Mouse (Mus musculus) right cerebral cortex, postnatal 14 days (tissue): Measurements from ENCODE around the gene Ccdc184.

ENCODE experiments used
- DNase-seq: peaks from one replicate; pipeline ENCODE4 v3.0.0; 2022

Gene Ccdc184

DNA sequence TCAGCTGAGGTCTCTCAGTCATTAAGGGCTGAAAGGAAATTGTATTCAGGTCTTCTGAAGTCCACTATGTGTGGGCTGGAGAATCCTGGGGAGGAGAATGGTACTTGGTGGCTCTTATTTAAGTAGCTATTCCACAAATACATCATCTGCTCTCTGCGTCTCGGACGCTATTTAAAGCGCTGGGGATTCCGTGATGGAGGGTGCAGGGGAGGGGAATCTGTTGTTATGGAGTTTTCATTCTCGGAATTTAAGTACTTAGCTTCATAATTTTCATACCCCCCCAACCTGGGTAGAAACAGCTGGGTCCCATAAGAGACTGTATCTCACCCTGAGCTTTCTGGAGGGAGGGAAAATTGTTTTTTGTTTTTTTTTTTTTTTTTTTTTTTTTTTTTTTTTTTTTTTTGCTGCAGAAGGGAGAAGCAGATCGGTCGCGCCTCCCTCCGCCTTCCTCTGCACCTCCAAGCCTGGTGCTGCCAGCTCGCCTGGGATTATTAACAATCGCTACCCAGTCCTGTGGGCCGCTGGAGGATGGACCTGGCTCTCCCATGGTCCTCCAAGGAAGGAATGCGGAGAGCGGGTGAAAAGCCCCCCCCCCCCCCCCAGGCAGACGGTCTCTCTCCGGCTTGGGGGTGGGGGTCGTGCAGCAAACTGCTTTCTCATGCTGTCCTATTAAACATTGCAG is at the start of gene Ccdc184:
Gene Ccdc184, plus strand, starts transcription at position 196 of the 682 bp plus-strand sequence.
- DNase-seq = peak; percentile 49

DNA sequence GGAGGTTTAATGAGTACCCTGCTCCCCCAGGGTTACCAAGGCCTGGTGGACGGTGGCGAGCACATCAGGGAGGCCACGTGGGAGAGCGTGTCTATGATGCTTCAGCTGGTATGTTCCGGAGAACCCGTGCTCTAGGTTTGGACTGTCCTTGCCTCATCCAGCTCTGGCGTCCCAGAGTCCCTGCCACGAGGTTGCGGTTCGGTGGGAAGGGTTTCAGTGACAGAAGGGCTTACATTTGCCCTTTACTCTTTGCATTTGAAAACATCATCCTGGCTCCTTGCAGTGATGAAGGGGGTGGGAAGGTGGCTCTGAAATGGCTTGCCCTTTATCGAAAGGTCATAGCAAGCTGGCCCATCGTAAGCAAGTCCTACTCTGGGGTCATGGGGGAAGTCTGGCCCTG is 47.6 kb upstream of the Ccdc184 start:
- no peak for DNase-seq

DNA sequence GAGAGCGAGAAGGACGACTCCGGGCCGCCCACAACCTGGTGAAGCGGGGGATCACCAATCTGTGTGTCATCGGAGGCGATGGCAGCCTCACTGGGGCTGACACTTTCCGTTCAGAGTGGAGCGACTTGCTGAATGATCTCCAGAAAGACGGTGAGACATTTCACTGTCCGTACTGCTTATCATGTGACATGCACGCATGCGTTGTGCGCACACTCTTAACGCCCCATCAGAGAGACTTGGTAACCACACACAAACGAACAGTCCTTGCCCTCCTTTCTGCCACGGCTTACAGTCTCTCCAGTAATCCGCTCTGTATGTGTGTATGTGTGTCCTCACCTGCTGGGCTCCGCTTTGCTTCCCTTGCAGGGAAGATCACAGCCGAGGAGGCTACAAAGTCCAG is 46.1 kb upstream of the Ccdc184 start:
- no peak for DNase-seq

DNA sequence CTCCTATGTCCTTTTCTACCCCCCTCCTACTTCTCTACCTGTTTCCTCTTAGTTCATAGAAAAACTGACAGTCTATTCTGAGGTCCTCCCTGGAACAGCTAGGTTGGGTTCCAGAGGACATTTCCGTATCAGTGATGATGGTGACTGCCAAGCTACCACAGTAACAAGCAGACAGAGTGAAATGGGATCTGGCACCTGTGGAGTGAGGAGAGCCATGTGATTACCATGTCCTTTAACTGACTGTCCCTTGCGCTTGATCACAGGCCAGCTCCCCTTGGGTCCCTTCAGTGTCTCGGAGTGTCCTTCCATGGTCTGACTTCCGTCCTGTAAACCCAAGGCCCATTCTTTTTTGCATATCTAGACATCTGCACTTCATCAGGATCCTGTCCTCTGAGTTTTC is 36.0 kb upstream of the Ccdc184 start:
- DNase-seq = no peak

DNA sequence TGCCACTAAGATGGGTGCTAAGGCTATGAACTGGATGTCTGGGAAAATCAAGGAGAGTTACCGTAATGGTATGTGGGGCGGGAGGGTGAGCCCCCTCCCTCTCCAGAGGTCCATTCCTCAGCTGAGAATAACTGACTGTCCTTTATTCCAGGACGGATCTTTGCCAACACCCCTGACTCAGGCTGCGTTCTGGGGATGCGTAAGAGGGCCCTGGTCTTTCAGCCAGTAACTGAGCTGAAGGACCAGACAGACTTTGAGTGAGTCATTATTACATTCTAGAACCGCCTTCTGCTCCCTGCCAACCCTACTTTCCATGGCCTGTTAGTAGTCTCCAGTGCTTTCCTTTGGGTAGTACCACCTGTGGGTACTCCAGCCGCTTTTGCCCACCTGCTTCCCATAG is 35.5 kb upstream of the Ccdc184 start:
- DNase-seq = no peak

DNA sequence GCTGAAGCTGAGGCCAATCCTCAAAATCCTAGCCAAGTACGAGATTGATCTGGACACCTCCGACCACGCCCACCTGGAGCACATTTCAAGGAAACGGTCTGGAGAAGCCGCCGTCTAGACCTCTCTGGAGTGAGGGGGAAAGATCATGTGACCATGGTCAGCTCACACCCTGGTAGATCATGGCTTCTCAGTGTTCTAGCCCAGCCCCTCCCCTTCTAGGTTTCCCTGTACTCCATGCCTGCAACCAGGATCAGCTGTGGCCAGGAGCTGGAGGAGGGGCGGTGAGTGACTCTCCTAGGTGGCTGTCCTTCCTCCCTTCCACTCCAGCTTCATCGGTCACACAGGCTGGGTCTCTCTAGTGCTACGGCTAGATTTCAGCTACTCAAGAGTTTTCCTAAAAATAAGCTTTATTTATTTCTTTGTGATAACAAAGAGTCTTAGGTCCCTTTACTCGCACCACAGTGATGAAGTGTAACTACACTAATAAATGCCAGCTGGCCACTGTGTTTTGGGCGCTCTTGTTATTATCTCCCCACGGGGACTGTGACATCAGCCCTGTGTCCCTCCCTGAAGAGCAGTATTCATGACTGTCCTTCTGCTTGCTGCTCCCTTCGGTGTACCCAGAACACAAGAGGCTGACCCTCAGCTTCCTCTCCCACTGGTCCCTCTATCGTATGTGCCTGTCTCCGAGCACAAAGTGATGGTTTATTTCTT is 34.9 kb upstream of the Ccdc184 start:
- DNase-seq = no peak

DNA sequence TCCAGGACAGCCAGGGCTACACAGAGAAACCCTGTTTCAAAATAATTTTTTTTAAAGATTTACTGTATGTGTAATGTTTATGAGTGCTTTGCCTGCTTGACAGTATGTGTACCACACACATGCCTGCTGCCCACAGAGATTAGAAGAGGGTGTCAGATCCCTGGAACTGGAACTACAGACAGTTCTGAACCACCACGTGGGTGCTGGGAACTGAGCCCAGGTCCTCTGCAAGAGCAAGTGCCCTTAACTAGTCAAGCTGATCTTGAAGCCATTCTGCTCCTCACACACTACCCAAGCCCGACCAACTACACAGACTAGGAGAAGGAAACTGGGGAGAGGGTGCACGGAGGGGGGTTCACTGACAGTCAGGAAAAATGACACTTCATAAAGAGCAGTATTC is 33.5 kb upstream of the Ccdc184 start:
- no peak for DNase-seq

DNA sequence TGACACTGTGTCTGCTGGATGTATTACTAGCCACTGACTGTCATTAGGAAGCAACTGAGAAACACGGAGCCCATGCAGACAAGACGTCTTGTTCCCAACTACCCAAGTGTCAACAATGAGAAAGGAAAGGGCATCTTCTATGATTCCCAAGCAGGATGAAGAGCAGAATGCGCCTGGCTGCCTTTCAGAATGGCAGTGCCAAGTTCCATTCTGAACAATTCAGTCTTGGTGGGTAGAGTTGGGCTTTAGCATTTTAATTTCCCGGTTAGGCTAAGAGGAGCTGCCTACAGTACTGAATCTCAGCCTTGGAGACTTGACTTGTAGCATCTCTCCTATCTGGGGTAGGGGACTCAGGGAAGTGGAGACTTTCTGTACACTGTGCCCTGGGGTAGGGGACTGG is 32.9 kb upstream of the Ccdc184 start:
- no peak for DNase-seq

DNA sequence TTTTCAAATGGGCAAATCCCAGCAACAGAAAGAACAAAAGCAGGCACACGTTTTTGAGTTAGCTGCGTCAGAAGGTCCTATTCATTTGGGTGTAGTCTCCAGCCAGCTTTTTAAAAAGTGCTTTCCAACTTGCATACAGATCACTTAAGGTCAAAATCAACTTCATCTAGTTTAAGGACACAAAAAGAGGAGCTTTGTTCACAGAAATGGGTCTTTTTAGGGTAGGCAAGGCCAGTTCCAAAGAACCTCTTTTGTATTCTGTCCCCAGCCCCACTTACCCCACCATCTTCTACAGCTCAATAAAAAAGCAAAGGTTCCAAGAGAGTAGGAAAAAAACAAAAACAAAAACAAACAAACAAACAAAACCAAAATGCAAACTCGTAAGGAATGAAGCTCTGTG is 32.3 kb upstream of the Ccdc184 start:
- DNase-seq = no peak

DNA sequence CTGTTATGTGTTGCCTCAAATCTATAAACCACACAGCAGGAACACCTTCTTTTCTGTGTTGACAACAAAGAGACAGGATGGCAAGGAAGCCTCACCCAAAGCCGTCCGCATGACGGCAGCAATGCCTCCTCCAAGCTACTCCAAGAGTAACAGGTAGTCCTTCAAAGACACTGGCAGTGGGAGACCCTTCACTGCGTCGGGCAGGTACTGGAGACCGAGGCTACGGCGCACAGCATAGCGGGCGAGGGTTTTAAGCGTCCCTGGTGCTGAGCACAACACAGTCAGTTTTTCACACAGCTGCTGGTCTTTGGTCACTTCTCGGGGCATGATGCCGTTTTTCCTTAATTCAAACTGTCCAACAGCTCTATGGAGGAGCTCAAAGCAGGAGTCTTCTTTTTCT is 31.3 kb upstream of the Ccdc184 start:
- no peak for DNase-seq

DNA sequence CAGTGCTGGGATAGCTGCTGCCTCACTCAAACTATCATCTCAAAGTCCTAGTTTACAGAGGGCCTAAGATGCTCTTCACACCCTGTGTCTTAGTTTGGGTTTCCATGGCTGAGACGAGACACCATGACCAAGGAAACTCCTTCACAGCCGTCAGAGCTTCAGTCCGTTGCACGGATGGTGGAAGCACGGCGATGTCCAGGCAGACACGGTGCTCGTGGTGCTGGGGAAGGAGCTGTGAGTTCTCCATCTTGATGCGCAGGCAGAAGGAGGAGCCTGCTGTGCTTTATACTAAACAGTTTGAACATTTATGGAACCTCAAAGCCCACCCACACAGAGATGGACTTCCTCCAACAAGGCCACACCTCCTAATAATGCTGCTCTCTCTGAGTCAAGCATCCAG is 30.1 kb upstream of the Ccdc184 start:
- DNase-seq = no peak

DNA sequence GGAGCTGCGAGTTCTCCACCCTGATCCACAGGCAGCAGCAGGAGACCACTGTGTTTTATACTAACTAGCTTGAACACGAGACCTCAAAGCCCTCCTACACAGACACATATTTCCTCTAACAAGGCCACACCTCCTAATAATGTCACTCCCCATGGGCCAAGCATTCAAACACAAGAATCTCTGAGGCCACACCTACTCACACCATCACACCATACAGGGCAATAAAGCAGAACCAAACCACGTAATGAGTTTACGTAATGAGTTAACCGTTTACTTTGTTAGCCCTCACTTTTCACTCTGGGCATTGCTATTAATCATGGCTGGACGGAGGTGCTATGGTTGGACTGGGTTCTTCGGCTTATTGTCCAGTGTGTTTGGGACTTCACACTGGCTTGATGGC is 27.2 kb upstream of the Ccdc184 start:
- no peak for DNase-seq

DNA sequence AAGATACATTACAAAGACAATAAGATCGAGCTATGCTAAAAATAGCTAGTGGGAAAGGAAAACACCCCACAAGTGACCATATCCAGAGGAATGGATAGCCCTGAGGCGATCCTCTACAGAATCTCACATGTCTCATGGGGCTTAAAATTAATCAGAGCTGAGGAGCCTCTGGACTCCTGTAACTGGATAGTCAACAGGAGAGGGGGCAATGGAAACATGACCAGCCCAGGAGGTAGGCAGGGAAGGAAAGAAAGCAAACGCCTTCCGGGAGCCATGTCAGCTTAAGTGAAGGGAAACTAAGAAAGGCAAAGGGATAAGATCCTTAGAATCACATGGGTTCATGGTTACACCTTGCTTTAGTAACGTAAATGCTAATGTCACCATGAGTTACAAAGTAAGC is 26.1 kb upstream of the Ccdc184 start:
- DNase-seq = no peak

DNA sequence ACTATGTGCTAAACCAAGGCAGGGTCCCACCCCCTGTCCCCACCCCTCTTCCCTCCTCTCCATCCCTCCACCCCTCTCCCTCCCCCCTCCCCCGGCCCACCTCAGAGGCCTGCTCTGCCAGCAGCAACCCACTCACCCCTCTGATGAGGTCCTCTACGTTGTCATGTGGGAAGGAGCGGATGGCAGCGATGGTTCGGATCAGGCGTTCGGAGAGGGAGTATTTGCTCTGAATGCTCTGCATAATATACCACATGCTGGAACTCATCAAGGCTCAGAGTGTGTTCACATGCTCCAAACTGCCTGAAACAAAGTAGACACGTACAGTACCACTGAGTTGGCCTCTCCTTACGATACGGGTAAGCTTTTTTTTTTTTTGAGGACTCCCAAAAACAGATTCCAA is 24.4 kb upstream of the Ccdc184 start:
- no peak for DNase-seq

DNA sequence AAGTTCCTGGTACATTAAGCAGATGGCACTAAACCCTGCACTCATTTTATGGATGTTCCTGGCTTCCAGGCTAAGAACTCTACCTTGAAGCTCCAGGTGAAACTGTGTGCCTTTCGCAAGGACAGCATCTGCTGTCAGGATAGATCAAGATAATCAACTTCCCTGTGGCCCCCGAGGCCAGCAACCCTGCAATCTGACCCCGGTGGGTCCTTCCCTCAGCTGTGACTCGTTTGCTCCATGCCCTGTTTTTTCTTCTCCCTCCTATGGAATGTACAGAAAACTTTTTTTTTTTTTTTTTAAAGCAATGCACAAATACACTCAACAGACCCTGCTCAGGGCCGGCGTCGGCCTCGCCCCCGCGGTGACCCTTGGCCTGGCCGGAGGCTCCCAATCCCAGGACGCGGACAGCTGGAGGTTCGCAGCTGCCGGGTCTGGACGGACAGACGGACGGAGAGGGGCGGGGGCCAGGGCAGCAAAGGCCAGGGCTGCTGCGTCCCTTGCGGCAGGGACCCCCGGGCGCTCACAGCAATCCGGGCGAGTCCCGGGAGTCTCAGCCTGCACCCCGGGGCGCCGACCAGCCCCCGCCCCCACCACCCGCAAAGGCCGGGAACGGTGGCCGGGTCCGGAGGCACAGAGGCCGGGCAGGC is 22.0 kb upstream of the Ccdc184 start:
- peak; percentile 36 for DNase-seq

DNA sequence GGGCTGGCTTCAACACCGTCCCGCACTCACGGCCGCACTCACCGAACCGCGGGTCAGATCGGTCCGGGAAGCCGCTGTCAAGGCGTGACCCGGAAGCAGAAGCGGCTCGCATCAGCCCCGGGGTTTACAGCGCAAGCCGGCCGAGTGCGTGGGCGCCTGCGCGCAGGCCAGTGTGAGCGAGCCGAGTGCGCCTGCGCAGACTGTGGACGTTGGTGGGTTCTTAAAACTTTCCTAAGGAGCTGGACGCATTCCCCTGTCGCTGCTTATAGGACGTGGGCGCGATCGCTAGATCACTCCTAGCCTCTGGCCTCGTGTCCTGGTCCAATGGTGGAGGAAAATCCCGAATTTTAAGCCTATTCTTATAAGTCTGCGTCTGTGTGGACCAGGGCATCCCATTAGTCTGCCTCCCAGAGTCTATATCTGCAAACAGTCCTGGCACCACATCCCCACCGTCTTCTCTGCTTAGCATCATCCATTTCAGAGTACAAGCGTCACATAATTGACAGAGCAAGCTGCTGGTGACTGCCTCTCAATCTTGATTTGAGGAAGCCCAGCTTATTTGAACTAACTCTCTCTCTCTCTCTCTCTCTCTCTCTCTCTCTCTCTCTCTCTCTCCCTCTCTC is 21.3 kb upstream of the Ccdc184 start:
- peak; percentile 98 for DNase-seq

DNA sequence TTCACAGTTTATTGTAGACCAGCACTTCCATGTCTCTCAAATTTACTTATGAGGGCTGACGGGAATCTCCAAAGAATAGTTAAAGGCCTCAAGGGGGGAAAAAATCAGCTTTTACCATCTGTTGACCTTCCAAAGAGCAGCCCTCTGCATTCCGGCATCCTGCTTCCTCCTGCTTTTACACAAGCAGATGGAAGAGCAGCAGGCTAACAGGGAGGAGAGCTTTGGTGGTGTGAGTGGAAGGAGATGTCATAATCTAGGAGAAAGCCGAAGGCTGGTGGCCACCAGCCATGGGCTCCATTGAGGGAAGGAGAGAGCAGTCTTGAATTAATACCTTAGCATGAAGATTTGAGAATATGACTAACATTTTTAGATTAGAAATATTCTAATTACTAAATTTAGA is 18.6 kb upstream of the Ccdc184 start:
- DNase-seq = no peak

DNA sequence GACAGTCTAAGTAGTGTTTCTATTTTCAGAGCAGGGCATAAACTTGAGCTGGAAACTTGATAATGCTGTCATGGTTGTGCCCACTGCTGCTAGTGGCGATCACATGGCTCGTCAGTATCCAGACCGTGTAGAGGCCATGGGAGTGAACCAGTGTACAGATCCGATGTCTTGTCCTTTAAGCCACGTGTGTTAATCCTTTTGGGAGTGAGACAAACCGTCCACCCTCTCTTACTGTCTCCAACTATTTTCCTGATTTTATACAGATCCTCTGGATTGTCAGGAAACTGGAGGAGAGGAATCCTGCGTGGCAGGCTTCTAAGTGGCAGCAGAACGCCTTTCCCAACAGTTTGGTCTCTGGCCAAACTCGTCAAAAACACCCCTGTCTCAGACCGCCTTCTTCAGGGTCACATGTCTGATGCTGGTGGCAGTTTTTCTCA is 17.8 kb upstream of the Ccdc184 start:
- DNase-seq = no peak

DNA sequence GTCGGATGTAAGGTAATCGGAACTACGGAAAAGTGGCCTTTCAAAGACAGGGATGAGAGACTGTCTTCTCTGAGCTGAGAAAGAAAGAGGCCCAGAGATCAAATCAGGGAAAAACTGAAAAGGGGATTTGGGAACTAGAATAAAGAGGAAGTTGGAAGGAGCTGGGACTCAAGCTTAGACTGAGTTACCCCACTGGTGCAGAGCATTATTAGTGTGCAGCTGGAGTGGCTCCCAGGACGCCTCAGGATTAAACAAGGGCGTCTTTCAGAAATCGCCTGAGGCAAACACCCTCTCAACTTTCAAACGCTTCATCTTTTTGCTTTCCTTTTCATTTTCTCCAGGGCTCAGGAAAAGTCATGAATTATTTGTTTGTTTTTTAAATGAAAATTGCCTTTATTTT is 14.0 kb upstream of the Ccdc184 start:
- DNase-seq = no peak

DNA sequence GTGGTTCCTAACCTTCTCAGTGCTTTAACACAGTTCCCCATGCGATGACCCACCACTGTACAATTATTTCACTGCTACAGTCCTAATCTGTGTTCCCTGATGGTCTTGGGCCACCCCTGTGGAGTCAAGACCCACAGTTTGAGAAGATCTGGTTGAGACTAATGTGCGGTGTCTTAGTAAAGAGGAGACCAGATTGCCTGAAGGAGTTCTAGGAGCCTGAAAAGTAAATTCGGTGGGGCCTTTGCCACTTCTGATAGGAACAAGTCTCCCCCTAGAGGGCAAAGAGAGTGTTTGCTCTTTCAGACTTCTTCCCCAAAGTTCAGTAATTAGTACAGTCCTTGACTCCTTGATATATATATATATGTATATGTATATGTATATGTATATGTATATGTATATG is 13.3 kb upstream of the Ccdc184 start:
- no peak for DNase-seq

DNA sequence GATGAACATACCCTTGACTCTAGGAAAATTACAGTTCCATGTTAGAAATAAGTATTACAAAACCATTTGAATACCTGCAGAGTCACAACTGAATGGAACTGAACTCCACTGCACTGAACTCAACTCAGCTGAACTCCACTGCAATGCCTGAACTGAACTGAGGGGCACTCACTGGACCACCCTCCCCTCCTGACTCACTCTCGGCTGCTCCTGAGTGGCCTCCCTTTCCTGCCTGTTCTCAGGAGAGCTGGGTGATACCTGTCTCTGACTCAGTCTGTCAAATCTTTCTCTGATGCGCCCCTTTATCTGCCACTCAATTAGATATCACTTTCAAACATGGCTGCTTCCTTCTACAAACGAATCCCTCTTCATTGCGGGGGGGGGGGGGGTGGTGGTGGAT is 12.8 kb upstream of the Ccdc184 start:
- DNase-seq = no peak

DNA sequence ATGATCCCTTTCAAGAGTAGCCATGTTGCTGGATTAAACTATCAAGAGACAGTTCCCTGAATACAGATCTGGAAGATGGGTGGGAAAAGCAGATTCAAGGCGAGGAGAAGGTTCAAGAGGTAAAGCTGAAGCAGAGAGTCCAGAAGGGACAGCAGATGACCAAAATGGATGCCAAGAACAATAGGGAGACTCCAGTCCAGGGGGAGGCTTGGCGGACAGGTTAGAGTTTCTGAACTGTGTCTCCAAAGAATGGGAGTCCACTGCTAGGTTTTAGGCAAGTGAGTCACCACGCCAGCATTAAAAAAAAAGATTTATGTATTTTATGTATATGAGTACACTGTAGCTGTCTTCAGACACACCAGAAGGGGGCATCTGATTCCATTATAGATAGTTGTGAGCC is 12.3 kb upstream of the Ccdc184 start:
- DNase-seq = no peak

DNA sequence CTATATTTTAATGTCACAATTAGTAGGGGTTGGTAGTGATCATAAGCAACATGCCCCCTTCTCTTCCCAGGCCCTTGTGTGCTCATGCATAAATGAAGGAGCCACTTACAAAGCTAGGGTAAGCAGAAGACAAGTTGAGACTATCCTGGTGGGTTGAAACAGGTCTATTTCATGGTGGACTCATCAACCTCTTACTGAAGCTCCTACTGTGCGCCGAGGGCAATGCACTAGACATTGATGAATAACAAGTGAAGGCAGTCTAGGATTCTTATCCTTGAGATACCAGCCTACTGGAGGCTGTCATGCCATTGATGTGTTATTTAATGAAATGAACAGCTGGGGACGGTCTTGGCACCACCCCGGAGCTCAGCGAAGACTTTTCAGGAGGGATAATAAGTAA is 11.7 kb upstream of the Ccdc184 start:
- no peak for DNase-seq

DNA sequence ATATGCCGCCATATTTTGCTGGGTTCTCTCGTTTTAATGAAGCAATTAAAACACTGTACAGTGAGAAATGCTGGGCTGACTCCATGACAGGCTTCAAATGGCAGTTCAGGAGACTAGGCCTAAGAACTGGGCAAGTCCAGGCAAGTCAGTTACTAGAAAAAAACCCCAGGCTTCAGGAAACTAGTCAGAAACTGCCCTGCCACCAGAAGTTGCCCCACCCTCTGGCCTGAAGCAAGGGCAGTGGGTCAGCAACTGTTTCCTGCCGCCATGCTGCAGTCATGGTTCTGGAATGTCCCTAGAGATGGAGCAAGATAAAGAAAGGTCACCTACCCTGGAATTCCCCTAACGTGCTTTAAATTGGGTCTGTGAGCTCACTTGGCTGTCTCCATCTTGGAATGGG is 11.0 kb upstream of the Ccdc184 start:
- no peak for DNase-seq
